Mouse (Mus musculus) bone marrow macrophage, adult 2 months (primary cell): Measurements from ENCODE around the gene Cldn8.

Source experiments
- CTCF ChIP-seq: IDR thresholded peaks from 2 replicates; pipeline ENCODE4 v1.5.1; 2012; ENCODE audit warnings: low read depth, mild to moderate bottlenecking, low read length, moderate library complexity
- POLR2A ChIP-seq: IDR thresholded peaks from 2 replicates; pipeline ENCODE4 v1.6.1; 2012; ENCODE audit warnings: mild to moderate bottlenecking, low read depth, low read length, borderline replicate concordance

- TF ChIP-seq POLR2A (no peak), CTCF (no peak)
Measured at GRCm38 (mm10) chr16:88592758-88593157, 29.8 kb upstream of the Cldn8 start.
